ENCODE assay signal across 24 mouse cellular contexts in the genomic region with DNA sequence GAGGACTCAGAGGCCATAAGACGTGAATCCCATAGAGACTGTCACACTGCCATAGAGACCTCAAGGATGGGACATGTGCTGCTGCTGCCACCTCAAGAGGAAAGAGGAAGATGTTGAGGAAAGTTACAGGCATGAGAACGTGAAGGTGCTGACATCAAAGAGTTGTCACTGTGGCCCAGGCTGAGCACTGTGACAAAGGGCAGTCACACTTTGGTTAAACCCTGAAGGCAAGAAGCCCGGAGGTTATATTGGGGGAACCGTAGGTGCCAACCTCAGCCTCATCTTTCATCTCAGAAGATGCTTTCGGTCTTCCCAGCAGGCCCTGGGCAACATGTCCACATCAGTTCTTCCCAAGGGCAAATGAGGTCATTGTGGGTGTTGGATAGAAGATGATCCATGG.
"Had no signal": no experiment of that assay in that cellular context is flagged by ENCODE, and none has a peak within 500 bp of the region (broad histone marks: within the 10 kb centered on the region; RNA-seq: fewer than 3 reads in every experiment).

No protein-coding gene starts in this region.

- H3K27me3 ChIP-seq: heart, embryonic 12.5 days; hindbrain, embryonic 13.5 days; intestine, embryonic 15.5 days; kidney, embryonic 15.5 days; limb, embryonic 12.5 days; liver, embryonic 12.5 days had no signal

- H3K36me3 ChIP-seq: liver, embryonic 12.5 days had no signal

- H3K9ac ChIP-seq: forebrain, postnatal 0 days; heart, embryonic 12.5 days; hindbrain, embryonic 13.5 days; intestine, embryonic 15.5 days; kidney, embryonic 15.5 days; limb, embryonic 12.5 days; liver, embryonic 12.5 days had no signal

- DNase-seq: forebrain, postnatal 0 days; gastrocnemius, postnatal 14 days; gastrocnemius, postnatal 36 days; heart, adult 18-20 months; heart, postnatal 14 days; heart, postnatal 36 days; kidney, adult 18-20 months; kidney, adult 8-10 months; kidney, postnatal 14 days; kidney, postnatal 36 days; layer of hippocampus, adult 9-11 months; layer of hippocampus, postnatal 36 days had no signal

- H3K27ac ChIP-seq: heart, embryonic 10.5 days; hindbrain, embryonic 13.5 days; intestine, embryonic 15.5 days; kidney, embryonic 15.5 days; kidney, postnatal 0 days; limb, embryonic 10.5 days; limb, embryonic 12.5 days; liver, embryonic 12.5 days had no signal

- H3K4me2 ChIP-seq: heart, embryonic 12.5 days; hindbrain, embryonic 13.5 days; intestine, embryonic 15.5 days; kidney, embryonic 15.5 days; limb, embryonic 12.5 days; liver, embryonic 12.5 days had no signal

- H3K9me3 ChIP-seq: heart, embryonic 10.5 days; heart, embryonic 12.5 days; hindbrain, embryonic 13.5 days; intestine, embryonic 15.5 days; kidney, embryonic 15.5 days; limb, embryonic 10.5 days; limb, embryonic 12.5 days; liver, embryonic 12.5 days had no signal

- ATAC-seq: forebrain, postnatal 0 days; hindbrain, embryonic 16.5 days; inflammation-experienced regulatory T-cells, adult 6 months; intestine, embryonic 15.5 days; intestine, postnatal 0 days; liver, embryonic 12.5 days had no signal

- H3K4me1 ChIP-seq: intestine, embryonic 15.5 days; limb, embryonic 12.5 days had no signal

- H3K4me3 ChIP-seq: heart, embryonic 10.5 days; heart, embryonic 12.5 days; hindbrain, embryonic 13.5 days; intestine, embryonic 15.5 days; kidney, embryonic 15.5 days; limb, embryonic 10.5 days; limb, embryonic 12.5 days; liver, embryonic 12.5 days had no signal
